Mouse (Mus musculus): Measurements from ENCODE around the gene Spryd4.

DNA sequence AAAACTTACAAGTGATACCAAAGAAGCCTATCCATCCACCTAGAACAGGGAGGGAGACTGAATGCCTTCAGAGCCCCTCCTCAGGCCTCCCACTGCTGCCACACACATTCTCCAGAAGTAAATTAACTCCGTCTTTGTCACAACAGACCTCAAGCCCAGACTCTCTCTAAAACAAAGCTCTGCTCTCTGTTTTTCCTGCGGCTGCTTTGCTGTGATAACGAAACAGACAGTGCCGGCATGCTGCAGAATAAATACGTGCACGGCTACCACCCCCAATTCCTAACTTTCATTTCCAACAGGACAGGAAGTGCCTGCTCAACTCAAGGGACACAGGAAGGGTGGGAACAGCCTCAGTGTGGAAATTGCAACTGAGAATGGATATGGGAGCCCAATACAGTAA lies 31.6 kb downstream of the Spryd4 start, which contains the start of gene Rbms2:
- TF ChIP-seq POLR2A (IDR thresholded peaks at IDR 0.05; ENCODE audit: borderline replicate concordance, extremely low read depth, low read depth, low read length) (peak; percentile 48; the same call in 1 of the 2 replicates), CTCF (IDR thresholded peaks at IDR 0.05; ENCODE audit: insufficient read depth, low read length) (no peak)

Measured in lung, adult 2 months (tissue).